ENCODE assay signal across 8 mouse cellular contexts in genomic region chr11:54930318-54930979, GRCm38 (mm10). TPM values are rescaled to one million over a fixed set of nuclear protein-coding genes. Genes with fewer than 3 reads are reported as not detected.
DNase-seq lines count a peak whose midpoint lies in the region; ATAC-seq and TF ChIP-seq lines count a peak whose summit lies in the region.

No protein-coding gene starts in this region.

- no peak overlapping the region for H3K4me2 ChIP-seq in forebrain, embryonic 11.5 days (ENCODE audit: low read depth, low read length, severe bottlenecking)
- H3K4me2 ChIP-seq in forebrain, embryonic 12.5 days: no peak overlapping the region
- no peak overlapping the region for H3K4me2 ChIP-seq in kidney, embryonic 16.5 days (replicated peaks; ENCODE audit: low read depth, low read length)

- H3K9ac ChIP-seq in forebrain, embryonic 11.5 days (ENCODE audit: low read length): no peak overlapping the region
- H3K9ac ChIP-seq in forebrain, embryonic 12.5 days: no peak overlapping the region
- no peak overlapping the region for H3K9ac ChIP-seq in kidney, embryonic 16.5 days (replicated peaks; ENCODE audit: low read length)

- no peaks in the 10 kb centered on the region for H3K27me3 ChIP-seq in forebrain, embryonic 11.5 days (ENCODE audit: control insufficient read depth, insufficient read depth, low read length)
- no peaks in the 10 kb centered on the region for H3K27me3 ChIP-seq in forebrain, embryonic 12.5 days
- no peaks in the 10 kb centered on the region for H3K27me3 ChIP-seq in thymus, adult 2 months (ENCODE audit: control insufficient read depth, insufficient read depth, low read length)
- H3K27me3 ChIP-seq in kidney, embryonic 16.5 days (ENCODE audit: insufficient read depth, low read length): no peaks in the 10 kb centered on the region

- no peaks in the 10 kb centered on the region for H3K36me3 ChIP-seq in forebrain, embryonic 11.5 days (ENCODE audit: control insufficient read depth, insufficient read depth, low read length)
- H3K36me3 ChIP-seq in forebrain, embryonic 12.5 days (replicated peaks): peaks cover 10% of the 10 kb centered on the region
- H3K36me3 ChIP-seq in thymus, adult 2 months (ENCODE audit: control insufficient read depth, insufficient read depth, low read length): peaks cover 96% of the 10 kb centered on the region
- peaks cover 33% of the 10 kb centered on the region for H3K36me3 ChIP-seq in kidney, embryonic 16.5 days (ENCODE audit: insufficient read depth, low read length)

- TF ChIP-seq POLR2A in thymus, adult 2 months (IDR thresholded peaks at IDR 0.05; ENCODE audit: control insufficient read depth, extremely low read depth, insufficient read depth, low read length, poor library complexity): no peak

- no peak for ATAC-seq in forebrain, embryonic 11.5 days (replicated peaks; ENCODE audit: low FRiP score)
- no peak for ATAC-seq in forebrain, embryonic 12.5 days (ENCODE audit: low FRiP score)
- peak; percentile 17; the same call in 1 of the 2 replicates for ATAC-seq in kidney, embryonic 16.5 days (ENCODE audit: low FRiP score, low TSS enrichment)

- DNase-seq in forebrain, embryonic 11.5 days (ENCODE audit: low spot score): peak; percentile 75
- peak; percentile 22 for DNase-seq in thymus, adult 2 months
- DNase-seq in thymus, adult 18-20 months: no peak
- DNase-seq in embryo, embryonic 10.5 days (ENCODE audit: low spot score): peak; percentile 77
- DNase-seq in lung, postnatal 10 days: peak; percentile 75
- DNase-seq in testis, postnatal 10 days (ENCODE audit: low spot score): peak; percentile 83

- H3K27ac ChIP-seq in forebrain, embryonic 11.5 days (ENCODE audit: low read depth, low read length): no peak overlapping the region
- H3K27ac ChIP-seq in forebrain, embryonic 12.5 days: no peak overlapping the region
- H3K27ac ChIP-seq in thymus, adult 2 months (ENCODE audit: control insufficient read depth, insufficient read depth, low read length): no peak overlapping the region
- no peak overlapping the region for H3K27ac ChIP-seq in kidney, embryonic 16.5 days (ENCODE audit: low read length)

- H3K4me1 ChIP-seq in forebrain, embryonic 11.5 days (replicated peaks; ENCODE audit: control insufficient read depth, insufficient read depth, low read length): no peaks in the 10 kb centered on the region
- H3K4me1 ChIP-seq in forebrain, embryonic 12.5 days: no peaks in the 10 kb centered on the region
- 0 out of 2 replicates have a peak, but pooled peaks cover 2% of the 10 kb centered on the region for H3K4me1 ChIP-seq in thymus, adult 2 months (replicated peaks; ENCODE audit: control insufficient read depth, insufficient read depth, low read length)
- H3K4me1 ChIP-seq in kidney, embryonic 16.5 days (ENCODE audit: insufficient read depth, low read length): no peaks in the 10 kb centered on the region

- no peak for TF ChIP-seq CTCF in thymus, adult 2 months (IDR thresholded peaks at IDR 0.05; ENCODE audit: borderline replicate concordance, control insufficient read depth, extremely low read depth, insufficient read depth, low read length, poor library complexity)

- H3K4me3 ChIP-seq in forebrain, embryonic 11.5 days (ENCODE audit: low read depth, low read length): no peak overlapping the region
- no peak overlapping the region for H3K4me3 ChIP-seq in forebrain, embryonic 12.5 days (replicated peaks)
- no peak overlapping the region for H3K4me3 ChIP-seq in thymus, adult 2 months (ENCODE audit: control insufficient read depth, insufficient read depth, low read length)
- H3K4me3 ChIP-seq in kidney, embryonic 16.5 days (ENCODE audit: low read length): no peak overlapping the region

- no peaks in the 10 kb centered on the region for H3K9me3 ChIP-seq in forebrain, embryonic 11.5 days (ENCODE audit: control insufficient read depth, low read length)
- no peaks in the 10 kb centered on the region for H3K9me3 ChIP-seq in forebrain, embryonic 12.5 days
- H3K9me3 ChIP-seq in kidney, embryonic 16.5 days (ENCODE audit: low read length): no peaks in the 10 kb centered on the region

- 72% methylated on average over 7 of the region's 7 CpGs for WGBS in forebrain, embryonic 11.5 days
- 74% methylated on average over 7 of the region's 7 CpGs for WGBS in forebrain, embryonic 12.5 days
- 94% methylated on average over 7 of the region's 7 CpGs for WGBS in thymus, adult 2 months
- WGBS in kidney, embryonic 16.5 days: 68% methylated on average over 7 of the region's 7 CpGs

RNA-seq across cellular contexts. Expression of gene Gpx3, which starts 28.2 kb away (rescaled TPM):
- 52.8 and 61.6 TPM in 2 replicates for polyA plus RNA-seq in forebrain, embryonic 11.5 days (2014; fragmentation: Nextera tagmentation; extraction: Ambion mirVana)
- 33.9 and 37.6 TPM in 2 replicates for polyA plus RNA-seq in forebrain, embryonic 12.5 days (2016; fragmentation: Nextera tagmentation; extraction: Ambion mirVana)
- polyA plus RNA-seq in thymus, adult 2 months (2012; rRNA removed): 120 and 133 TPM in 2 replicates
- 262 and 297 TPM in 2 replicates for polyA plus RNA-seq in kidney, embryonic 16.5 days (2015; fragmentation: Nextera tagmentation; extraction: Ambion mirVana)

RNA-seq across cellular contexts. Expression of gene Tnip1, which starts 32.3 kb away (rescaled TPM):
- polyA plus RNA-seq in forebrain, embryonic 11.5 days (2014; fragmentation: Nextera tagmentation; extraction: Ambion mirVana): 9.4 and 10.3 TPM in 2 replicates
- polyA plus RNA-seq in forebrain, embryonic 12.5 days (2016; fragmentation: Nextera tagmentation; extraction: Ambion mirVana): 9.8 and 12.1 TPM in 2 replicates
- polyA plus RNA-seq in thymus, adult 2 months (2012; rRNA removed): 114 and 121 TPM in 2 replicates
- 20.2 and 22.0 TPM in 2 replicates for polyA plus RNA-seq in kidney, embryonic 16.5 days (2015; fragmentation: Nextera tagmentation; extraction: Ambion mirVana)

Comparison
In these comparisons a context has a peak if more than half of its experiments do, and no peak if none do; other contexts are left out.
1. DNase-seq: peak in forebrain, embryonic 11.5 days (single experiment), thymus, adult 2 months (single experiment), embryo, embryonic 10.5 days (single experiment), lung, postnatal 10 days (single experiment) and testis, postnatal 10 days (single experiment); none in thymus, adult 18-20 months (0 of 2).